In the genomic region with DNA sequence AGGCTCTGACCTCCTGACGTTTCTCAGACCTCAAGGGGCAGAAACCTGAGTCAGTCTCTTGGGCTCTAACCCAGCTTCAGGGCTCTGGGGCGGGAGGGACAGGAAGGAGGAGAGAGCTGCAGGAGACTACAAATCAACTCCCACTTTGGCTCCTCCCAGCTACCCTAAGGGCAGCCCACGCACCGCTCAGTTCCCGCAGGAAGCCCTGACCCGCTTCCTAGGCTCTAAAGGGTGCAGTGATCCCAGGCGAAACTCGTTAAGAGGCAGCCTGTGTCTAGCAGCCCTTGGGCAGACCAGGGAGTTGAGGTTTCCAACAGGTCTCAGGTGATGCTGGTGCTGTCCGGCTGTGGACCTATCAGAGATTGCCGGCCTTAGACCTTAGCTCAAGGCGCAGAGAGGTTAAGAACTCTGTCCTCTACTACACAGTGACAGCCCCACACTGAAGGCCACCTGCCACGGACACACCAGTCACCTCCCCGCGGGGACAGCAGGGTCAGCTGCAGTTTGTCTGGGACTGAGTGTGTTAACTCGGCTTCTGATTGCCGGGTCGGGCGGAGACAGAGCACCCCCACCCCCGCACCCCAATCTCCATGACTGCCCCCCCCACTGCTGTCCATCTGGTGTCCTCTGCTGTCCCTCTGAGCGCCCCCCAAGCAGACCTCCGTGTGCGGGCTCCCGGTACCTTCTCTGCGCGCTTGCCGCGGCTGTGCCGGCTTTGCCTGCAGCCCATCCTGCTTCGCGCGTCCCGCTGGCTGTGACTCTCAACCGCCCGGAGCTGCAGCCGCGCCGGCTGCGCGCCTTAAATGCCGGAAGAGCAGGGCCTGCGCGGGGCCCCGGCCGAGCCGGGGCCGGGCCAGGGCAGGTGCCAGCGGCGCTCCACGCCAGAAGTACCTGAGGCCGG, we compare ENCODE assay signal across 8 mouse cellular contexts. TPM values are rescaled to one million over a fixed set of nuclear protein-coding genes. Genes with fewer than 3 reads are reported as not detected.
A peak's percentile ranks its signal among the peaks of the same experiment; 100 is the strongest.
DNase-seq lines count a peak whose midpoint lies in the region; ATAC-seq lines count a peak whose summit lies in the region.

TSS of gene Ccdc69 (minus strand) at position 801 of the 901 bp plus-strand sequence.

- H3K4me2 ChIP-seq in intestine, embryonic 14.5 days (ENCODE audit: low read length), result peak within 1 kb of the TSS; percentile 71
- peak within 1 kb of the TSS; percentile 81 for H3K4me2 ChIP-seq in liver, embryonic 15.5 days
- H3K4me2 ChIP-seq in stomach, embryonic 15.5 days, result peak within 1 kb of the TSS; percentile 92

- peak within 1 kb of the TSS; percentile 40 for H3K4me3 ChIP-seq in intestine, embryonic 14.5 days (ENCODE audit: low read depth, low read length)
- H3K4me3 ChIP-seq in liver, embryonic 15.5 days (replicated peaks), result peak within 1 kb of the TSS; percentile 56
- peak within 1 kb of the TSS; percentile 51 for H3K4me3 ChIP-seq in stomach, embryonic 15.5 days (replicated peaks)

- peak; percentile 84 for ATAC-seq in frontal cortex, adult (ENCODE audit: low TSS enrichment)
- peak; percentile 56; the same call in 1 of the 2 replicates for ATAC-seq in intestine, embryonic 14.5 days (replicated peaks; ENCODE audit: low FRiP score, low TSS enrichment, low read depth)
- ATAC-seq in liver, embryonic 15.5 days (ENCODE audit: insufficient read depth), result peak; percentile 58
- peak; percentile 60; the same call in 1 of the 2 replicates for ATAC-seq in stomach, embryonic 15.5 days (ENCODE audit: insufficient read depth, low FRiP score, low read depth)

- H3K27ac ChIP-seq in intestine, embryonic 14.5 days (ENCODE audit: low read depth), result no peak within 1 kb of the TSS
- peak within 1 kb of the TSS; percentile 3; the same call in 1 of the 2 replicates for H3K27ac ChIP-seq in liver, embryonic 15.5 days (replicated peaks)
- H3K27ac ChIP-seq in stomach, embryonic 15.5 days, result no peak within 1 kb of the TSS; the same call in 1 of the 2 replicates

- H3K9me3 ChIP-seq in intestine, embryonic 14.5 days (ENCODE audit: control insufficient read depth, low read length), result no peaks in the 10 kb centered on the region
- H3K9me3 ChIP-seq in liver, embryonic 15.5 days (replicated peaks), result no peaks in the 10 kb centered on the region
- no peaks in the 10 kb centered on the region for H3K9me3 ChIP-seq in stomach, embryonic 15.5 days

- no peak for DNase-seq in frontal cortex, postnatal 14 days (ENCODE audit: low spot score in 2 of 2)
- peak; percentile 55 to 57 for DNase-seq in cerebellum, postnatal 36 days
- peak; percentile 43 to 61 for DNase-seq in gastrocnemius, postnatal 36 days
- DNase-seq in intestine, embryonic 14.5 days (ENCODE audit: low spot score), result peak; percentile 81
- DNase-seq in natural killer cell, adult 2 months (ENCODE audit: low spot score in 2 of 2), result peak; percentile 50 to 63

- WGBS in intestine, embryonic 14.5 days, result under 1% methylated on average over 47 of the region's 50 CpGs
- under 1% methylated on average over 50 of the region's 50 CpGs for WGBS in liver, embryonic 15.5 days (ENCODE audit: insufficient replicate concordance)
- WGBS in stomach, embryonic 15.5 days, result under 1% methylated on average over 50 of the region's 50 CpGs

- peaks cover 4% of the 10 kb centered on the region; the same call in 1 of the 2 replicates for H3K4me1 ChIP-seq in intestine, embryonic 14.5 days (replicated peaks; ENCODE audit: control insufficient read depth, insufficient read depth, low read length)
- H3K4me1 ChIP-seq in liver, embryonic 15.5 days (replicated peaks), result peaks cover 12% of the 10 kb centered on the region
- peaks cover 3% of the 10 kb centered on the region; the same call in 1 of the 2 replicates for H3K4me1 ChIP-seq in stomach, embryonic 15.5 days

- H3K36me3 ChIP-seq in intestine, embryonic 14.5 days (ENCODE audit: control insufficient read depth, insufficient read depth, low read length), result no peaks in the 10 kb centered on the region
- H3K36me3 ChIP-seq in liver, embryonic 15.5 days (replicated peaks), result no peaks in the 10 kb centered on the region
- H3K36me3 ChIP-seq in stomach, embryonic 15.5 days, result no peaks in the 10 kb centered on the region

- intact Hi-C loops in gastrocnemius, postnatal 36 days (cut with DNase I), result loop anchor here (2.0 kb wide), 1 partner anchor 17 kb away; no protein-coding TSS in a partner anchor

- 0 out of 2 replicates have a peak, but pooled peaks cover 3% of the 10 kb centered on the region for H3K27me3 ChIP-seq in intestine, embryonic 14.5 days (replicated peaks; ENCODE audit: control insufficient read depth, insufficient read depth, low read length)
- H3K27me3 ChIP-seq in liver, embryonic 15.5 days, result no peaks in the 10 kb centered on the region
- H3K27me3 ChIP-seq in stomach, embryonic 15.5 days (replicated peaks), result no peaks in the 10 kb centered on the region

- H3K9ac ChIP-seq in intestine, embryonic 14.5 days (ENCODE audit: low read length), result peak within 1 kb of the TSS; percentile 37
- peak within 1 kb of the TSS; percentile 27; the same call in 1 of the 2 replicates for H3K9ac ChIP-seq in liver, embryonic 15.5 days
- H3K9ac ChIP-seq in stomach, embryonic 15.5 days, result peak within 1 kb of the TSS; percentile 27; the same call in 1 of the 2 replicates

RNA-seq across cellular contexts. Expression of gene Ccdc69, which starts in this region (rescaled TPM):
- total RNA-seq in gastrocnemius, postnatal 36 days (2021), result 1 to 10 TPM; 3.5 to 4.9 TPM
- polyA plus RNA-seq in intestine, embryonic 14.5 days (2014; fragmentation: Nextera tagmentation; extraction: Ambion mirVana), result 3.0 and 3.1 TPM in 2 replicates
- 1.3 and 1.4 TPM in 2 replicates for polyA plus RNA-seq in liver, embryonic 15.5 days (2015; fragmentation: Nextera tagmentation; extraction: Ambion mirVana)
- polyA plus RNA-seq in stomach, embryonic 15.5 days (2015; fragmentation: Nextera tagmentation; extraction: Ambion mirVana), result 3.1 and 3.2 TPM in 2 replicates

Comparison
In these comparisons a context has a peak if more than half of its experiments do, and no peak if none do; other contexts are left out.
1. DNase-seq: peak in cerebellum, postnatal 36 days (2 of 2), gastrocnemius, postnatal 36 days (2 of 2), intestine, embryonic 14.5 days (single experiment) and natural killer cell, adult 2 months (2 of 2); none in frontal cortex, postnatal 14 days (0 of 2).
2. Peak in every context shown above with its lines, with median percentiles within 50 percentile points of each other: ATAC-seq, H3K4me2 ChIP-seq, H3K4me3 ChIP-seq and H3K9ac ChIP-seq.